ENCODE assay signal across 8 mouse cellular contexts in the genomic region with DNA sequence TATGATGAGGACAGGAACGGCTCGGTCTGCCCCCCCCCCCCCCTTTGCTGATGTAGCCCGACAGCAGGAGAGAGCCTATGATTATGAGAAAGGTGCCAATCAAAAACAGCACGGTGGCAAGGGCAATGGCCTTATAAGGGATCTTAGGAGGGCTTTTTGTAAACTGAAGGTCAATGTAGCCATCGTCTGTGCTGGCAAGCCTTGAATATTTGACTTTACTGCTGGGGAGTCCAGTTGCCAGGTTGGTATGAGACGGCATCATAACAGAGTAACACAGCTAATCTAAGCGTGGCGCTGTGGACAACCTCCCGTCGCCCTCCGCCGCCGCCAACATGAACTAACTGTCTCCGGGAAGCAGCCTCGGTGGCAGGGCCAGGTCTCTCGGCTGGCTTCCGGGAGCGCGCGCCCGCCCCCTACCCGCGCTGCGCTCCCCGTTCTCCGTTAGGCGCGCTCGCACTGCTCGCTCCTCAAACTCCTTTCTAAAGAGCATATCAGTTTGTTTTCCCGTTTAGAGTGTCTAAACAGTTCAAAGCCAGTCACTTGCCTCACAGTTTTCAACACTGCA. TPM values are rescaled to one million over a fixed set of nuclear protein-coding genes. Genes with fewer than 3 reads are reported as not detected.
DNase-seq lines count a peak whose midpoint lies in the region; ATAC-seq and TF ChIP-seq lines count a peak whose summit lies in the region.
"Not testable (repeated sequence)": the region's sequence is repeated elsewhere in the genome, so short reads cannot be mapped to it uniquely, and the experiment has no call there.

No protein-coding gene starts in this region.

- H3K4me1 ChIP-seq in E14TG2a.4 (replicated peaks; ENCODE audit: low read depth, low read length); heart, embryonic 15.5 days (replicated peaks); kidney, adult 2 months (ENCODE audit: control insufficient read depth, insufficient read depth, low read length); liver, embryonic 11.5 days (replicated peaks; ENCODE audit: control insufficient read depth, insufficient read depth, low read length); midbrain, embryonic 12.5 days: not testable (repeated sequence)
- H3K4me1 ChIP-seq in erythroblast, embryonic 14.5 days (ENCODE audit: control insufficient read depth), result peaks cover 24% of the 10 kb centered on the region

- H3K9me3 ChIP-seq in E14TG2a.4 (ENCODE audit: low read length); erythroblast, embryonic 14.5 days (ENCODE audit: control insufficient read depth, low read length); heart, embryonic 15.5 days (replicated peaks); liver, embryonic 11.5 days (ENCODE audit: control insufficient read depth, low read length); midbrain, embryonic 12.5 days: not testable (repeated sequence)

- H3K36me3 ChIP-seq in E14TG2a.4 (ENCODE audit: insufficient read depth, low read length); erythroblast, embryonic 14.5 days (ENCODE audit: control insufficient read depth); heart, embryonic 15.5 days; kidney, adult 2 months (ENCODE audit: control insufficient read depth, insufficient read depth, low read length); liver, embryonic 11.5 days (ENCODE audit: control insufficient read depth, insufficient read depth, low read length); midbrain, embryonic 12.5 days: not testable (repeated sequence)

- H3K9ac ChIP-seq in heart, embryonic 15.5 days, result peak overlapping the region; percentile 24; the same call in 1 of the 2 replicates
- peak overlapping the region; percentile 57 for H3K9ac ChIP-seq in liver, embryonic 11.5 days (ENCODE audit: low read depth, low read length)
- H3K9ac ChIP-seq in midbrain, embryonic 12.5 days (replicated peaks), result not testable (repeated sequence)

- ATAC-seq in heart, embryonic 15.5 days (replicated peaks; ENCODE audit: insufficient number of reproducible peaks, insufficient read depth, low FRiP score, low read depth), result 0 out of 2 replicates have a peak, but pooled peaks have one; percentile 22
- ATAC-seq in liver, embryonic 11.5 days (replicated peaks; ENCODE audit: low FRiP score), result peak; percentile 78
- ATAC-seq in midbrain, embryonic 12.5 days (ENCODE audit: low FRiP score, low read depth), result not testable (repeated sequence)

- TF ChIP-seq POLR2A in kidney, adult 2 months (IDR thresholded peaks at IDR 0.05; ENCODE audit: low read depth, low read length), result not testable (repeated sequence)

- DNase-seq in cerebellum, adult 18-20 months, result peak; percentile 23 to 28
- peak; percentile 12 for DNase-seq in kidney, adult 2 months
- DNase-seq in liver, embryonic 11.5 days (ENCODE audit: low spot score), result peak; percentile 64
- DNase-seq in right cerebral cortex, postnatal 4 days, result peak; percentile 27

- peak overlapping the region; percentile 26; the same call in 1 of the 2 replicates for H3K4me3 ChIP-seq in E14TG2a.4 (replicated peaks; ENCODE audit: low read length)
- peak overlapping the region; percentile 36 for H3K4me3 ChIP-seq in erythroblast, embryonic 14.5 days (replicated peaks)
- H3K4me3 ChIP-seq in heart, embryonic 15.5 days, result peak overlapping the region; percentile 42
- H3K4me3 ChIP-seq in kidney, adult 2 months (ENCODE audit: insufficient read depth, low read depth, low read length), result peak overlapping the region; percentile 15; the same call in 1 of the 2 replicates
- peak overlapping the region; percentile 42 for H3K4me3 ChIP-seq in liver, embryonic 11.5 days (ENCODE audit: low read depth, low read length)
- H3K4me3 ChIP-seq in midbrain, embryonic 12.5 days, result peak overlapping the region; percentile 35

- not testable (repeated sequence) for H3K27ac ChIP-seq in heart, embryonic 15.5 days; kidney, adult 2 months (ENCODE audit: insufficient read depth, low read depth, low read length); liver, embryonic 11.5 days (ENCODE audit: low read depth, low read length); midbrain, embryonic 12.5 days (replicated peaks)

- WGBS in heart, embryonic 15.5 days, result 4% methylated on average over 31 of the region's 31 CpGs
- WGBS in kidney, adult 2 months, result 3% methylated on average over 31 of the region's 31 CpGs
- 4% methylated on average over 31 of the region's 31 CpGs for WGBS in liver, embryonic 11.5 days
- 5% methylated on average over 31 of the region's 31 CpGs for WGBS in midbrain, embryonic 12.5 days

- peak overlapping the region; percentile 69 for H3K4me2 ChIP-seq in heart, embryonic 15.5 days
- peak overlapping the region; percentile 70 for H3K4me2 ChIP-seq in liver, embryonic 11.5 days
- H3K4me2 ChIP-seq in midbrain, embryonic 12.5 days (replicated peaks), result peak overlapping the region; percentile 57

- not testable (repeated sequence) for TF ChIP-seq CTCF in E14TG2a.4 (conservative IDR thresholded peaks at IDR 0.05; ENCODE audit: low read length); kidney, adult 2 months (conservative IDR thresholded peaks at IDR 0.05; ENCODE audit: insufficient read depth, insufficient read length, low read depth, low read length)

- H3K27me3 ChIP-seq in E14TG2a.4 (ENCODE audit: insufficient read depth, low read length), result peaks cover 58% of the 10 kb centered on the region
- peaks cover 57% of the 10 kb centered on the region for H3K27me3 ChIP-seq in erythroblast, embryonic 14.5 days (ENCODE audit: control insufficient read depth)
- H3K27me3 ChIP-seq in heart, embryonic 15.5 days; kidney, adult 2 months (replicated peaks; ENCODE audit: control insufficient read depth, insufficient read depth, low read length); liver, embryonic 11.5 days (replicated peaks; ENCODE audit: control insufficient read depth, insufficient read depth, low read length): not testable (repeated sequence)
- H3K27me3 ChIP-seq in midbrain, embryonic 12.5 days, result peaks cover 19% of the 10 kb centered on the region

RNA-seq across cellular contexts. Expression of a gene that starts 7.3 kb away (rescaled TPM):
- polyA plus RNA-seq in erythroblast, embryonic 14.5 days (2012), result 7.7 and 8.4 TPM in 2 replicates
- 25.8 and 27.8 TPM in 2 replicates for polyA plus RNA-seq in heart, embryonic 15.5 days (2015; fragmentation: Nextera tagmentation; extraction: Ambion mirVana)
- 7.0 and 9.6 TPM in 2 replicates for polyA plus RNA-seq in kidney, adult 2 months (2012; rRNA removed)
- 11.7 and 13.2 TPM in 2 replicates for polyA plus RNA-seq in liver, embryonic 11.5 days (2014; fragmentation: Nextera tagmentation; extraction: Ambion mirVana)
- polyA plus RNA-seq in midbrain, embryonic 12.5 days (2016; fragmentation: Nextera tagmentation; extraction: Ambion mirVana), result 3.7 and 4.4 TPM in 2 replicates

RNA-seq across cellular contexts. Expression of a gene that starts 29.7 kb away (rescaled TPM):
- not detected in 2 replicates for polyA plus RNA-seq in erythroblast, embryonic 14.5 days (2012)
- 0.32 TPM in 1 of 2 replicates, not detected in the other for polyA plus RNA-seq in heart, embryonic 15.5 days (2015; fragmentation: Nextera tagmentation; extraction: Ambion mirVana)
- 1.1 and 1.6 TPM in 2 replicates for polyA plus RNA-seq in kidney, adult 2 months (2012; rRNA removed)
- polyA plus RNA-seq in liver, embryonic 11.5 days (2014; fragmentation: Nextera tagmentation; extraction: Ambion mirVana), result 0.11 and 0.18 TPM in 2 replicates
- polyA plus RNA-seq in midbrain, embryonic 12.5 days (2016; fragmentation: Nextera tagmentation; extraction: Ambion mirVana), result 10.7 and 11.7 TPM in 2 replicates

RNA-seq across cellular contexts. Expression of a gene that starts 43.0 kb away (rescaled TPM):
- 1.2 and 2.7 TPM in 2 replicates for polyA plus RNA-seq in erythroblast, embryonic 14.5 days (2012)
- polyA plus RNA-seq in heart, embryonic 15.5 days (2015; fragmentation: Nextera tagmentation; extraction: Ambion mirVana), result 92.7 and 93.2 TPM in 2 replicates
- polyA plus RNA-seq in kidney, adult 2 months (2012; rRNA removed), result 43.0 and 51.9 TPM in 2 replicates
- polyA plus RNA-seq in liver, embryonic 11.5 days (2014; fragmentation: Nextera tagmentation; extraction: Ambion mirVana), result 198 and 203 TPM in 2 replicates
- 128 and 134 TPM in 2 replicates for polyA plus RNA-seq in midbrain, embryonic 12.5 days (2016; fragmentation: Nextera tagmentation; extraction: Ambion mirVana)

Comparison
In these comparisons a context has a peak if more than half of its experiments do, and no peak if none do; other contexts are left out.
1. DNase-seq: peak in every context shown above with its lines; median percentile 64 in liver, embryonic 11.5 days; 27 in right cerebral cortex, postnatal 4 days; 26 in cerebellum, adult 18-20 months; 12 in kidney, adult 2 months.
2. RNA of a gene that starts 43.0 kb away (polyA plus RNA-seq): 198 to 203 TPM in liver, embryonic 11.5 days, 128 to 134 TPM in midbrain, embryonic 12.5 days, 92.7 to 93.2 TPM in heart, embryonic 15.5 days and 43.0 to 51.9 TPM in kidney, adult 2 months; 1.2 to 2.7 TPM in erythroblast, embryonic 14.5 days; every median in the first group is over 10 times any median in the second.
3. Peak in every context shown above with its lines, with median percentiles within 50 percentile points of each other: H3K4me3 ChIP-seq and H3K4me2 ChIP-seq.